Mouse (Mus musculus): ENCODE results near the gene Aspscr1. TPM values are rescaled to one million over a fixed set of nuclear protein-coding genes. Genes with fewer than 3 reads are reported as not detected.

Aspscr1 gene
- polyA plus RNA-seq (2012), result 50.9 and 60.7 TPM in 2 replicates

- peaks cover 8% of the 10 kb centered on the region for H3K27me3 ChIP-seq (ENCODE audit: control insufficient read depth)
- no peaks in the 10 kb centered on the region for H3K9me3 ChIP-seq (ENCODE audit: control insufficient read depth, low read length)
- TF ChIP-seq TAL1 (IDR thresholded peaks at IDR 0.05; ENCODE audit: low read length) (no peak), GATA1 (IDR thresholded peaks at IDR 0.05; ENCODE audit: low read length) (no peak)
- H3K4me3 ChIP-seq (replicated peaks), result peak within 1 kb of the TSS; percentile 84
- H3K4me1 ChIP-seq (ENCODE audit: control insufficient read depth), result peaks cover 35% of the 10 kb centered on the region
- peaks cover 26% of the 10 kb centered on the region for H3K36me3 ChIP-seq (ENCODE audit: control insufficient read depth)
Observed at GRCm38 (mm10) chr11:120672687-120673593, at the start of gene Aspscr1. Gene Aspscr1 (plus strand): TSS chr11:120672973.

- H3K4me1 ChIP-seq (ENCODE audit: control insufficient read depth), result peaks cover 71% of the 10 kb centered on the region
- H3K36me3 ChIP-seq (ENCODE audit: control insufficient read depth), result peaks cover 92% of the 10 kb centered on the region
Observed at GRCm38 (mm10) chr11:120623961-120624679, 48.7 kb upstream of the Aspscr1 start.

GRCm38 (mm10) chr11:120624680-120625111, 48.1 kb upstream of the Aspscr1 start:
- H3K4me3 ChIP-seq (replicated peaks), result peak overlapping the region; percentile 82
- H3K9me3 ChIP-seq (ENCODE audit: control insufficient read depth, low read length), result no peaks in the 10 kb centered on the region
- no peaks in the 10 kb centered on the region for H3K27me3 ChIP-seq (ENCODE audit: control insufficient read depth)
- H3K4me1 ChIP-seq (ENCODE audit: control insufficient read depth), result peaks cover 75% of the 10 kb centered on the region
- H3K36me3 ChIP-seq (ENCODE audit: control insufficient read depth), result peaks cover 92% of the 10 kb centered on the region
- no peak for TF ChIP-seq TAL1 (IDR thresholded peaks at IDR 0.05; ENCODE audit: low read length)
- no peak for TF ChIP-seq GATA1 (IDR thresholded peaks at IDR 0.05; ENCODE audit: low read length)

More at GRCm38 (mm10) chr11:120623961-120624679, 48.7 kb upstream of the Aspscr1 start:
- no peaks in the 10 kb centered on the region for H3K27me3 ChIP-seq (ENCODE audit: control insufficient read depth)
- peak overlapping the region; percentile 82 for H3K4me3 ChIP-seq (replicated peaks)
- TF ChIP-seq TAL1 (IDR thresholded peaks at IDR 0.05; ENCODE audit: low read length) (no peak), GATA1 (IDR thresholded peaks at IDR 0.05; ENCODE audit: low read length) (no peak)
- H3K9me3 ChIP-seq (ENCODE audit: control insufficient read depth, low read length), result no peaks in the 10 kb centered on the region

GRCm38 (mm10) chr11:120625152-120625775, 47.5 kb upstream of the Aspscr1 start, which contains the start of gene Sirt7:
Gene Sirt7 (minus strand): TSS chr11:120625240.
- Histone ChIP-seq H3K4me1 (ENCODE audit: control insufficient read depth) (peaks cover 78% of the 10 kb centered on the region), H3K4me3 (replicated peaks) (peak within 1 kb of the TSS; percentile 82), H3K36me3 (ENCODE audit: control insufficient read depth) (peaks cover 91% of the 10 kb centered on the region), H3K27me3 (ENCODE audit: control insufficient read depth) (no peaks in the 10 kb centered on the region), H3K9me3 (ENCODE audit: control insufficient read depth, low read length) (no peaks in the 10 kb centered on the region)
- TF ChIP-seq TAL1 (IDR thresholded peaks at IDR 0.05; ENCODE audit: low read length) (no peak), GATA1 (IDR thresholded peaks at IDR 0.05; ENCODE audit: low read length) (no peak)

- TF ChIP-seq TAL1 (IDR thresholded peaks at IDR 0.05; ENCODE audit: low read length), result no peak
- TF ChIP-seq GATA1 (IDR thresholded peaks at IDR 0.05; ENCODE audit: low read length), result no peak
- no peaks in the 10 kb centered on the region for H3K9me3 ChIP-seq (ENCODE audit: control insufficient read depth, low read length)
- peaks cover 93% of the 10 kb centered on the region for H3K4me1 ChIP-seq (ENCODE audit: control insufficient read depth)
- H3K36me3 ChIP-seq (ENCODE audit: control insufficient read depth), result peaks cover 86% of the 10 kb centered on the region
- H3K4me3 ChIP-seq (replicated peaks), result no peak overlapping the region
- H3K27me3 ChIP-seq (ENCODE audit: control insufficient read depth), result no peaks in the 10 kb centered on the region
Observed at GRCm38 (mm10) chr11:120626785-120627467, 45.8 kb upstream of the Aspscr1 start.

GRCm38 (mm10) chr11:120627468-120628300, 45.1 kb upstream of the Aspscr1 start:
- TF ChIP-seq TAL1 (IDR thresholded peaks at IDR 0.05; ENCODE audit: low read length), result no peak
- TF ChIP-seq GATA1 (IDR thresholded peaks at IDR 0.05; ENCODE audit: low read length), result no peak
- Histone ChIP-seq H3K27me3 (ENCODE audit: control insufficient read depth) (no peaks in the 10 kb centered on the region), H3K9me3 (ENCODE audit: control insufficient read depth, low read length) (no peaks in the 10 kb centered on the region), H3K4me3 (replicated peaks) (peak overlapping the region; percentile 45), H3K4me1 (ENCODE audit: control insufficient read depth) (peaks cover 94% of the 10 kb centered on the region), H3K36me3 (ENCODE audit: control insufficient read depth) (peaks cover 79% of the 10 kb centered on the region)

- peak overlapping the region; percentile 83 for H3K4me3 ChIP-seq (replicated peaks)
- H3K36me3 ChIP-seq (ENCODE audit: control insufficient read depth), result peaks cover 68% of the 10 kb centered on the region
- H3K9me3 ChIP-seq (ENCODE audit: control insufficient read depth, low read length), result no peaks in the 10 kb centered on the region
- no peak for TF ChIP-seq GATA1 (IDR thresholded peaks at IDR 0.05; ENCODE audit: low read length)
- no peak for TF ChIP-seq TAL1 (IDR thresholded peaks at IDR 0.05; ENCODE audit: low read length)
- H3K4me1 ChIP-seq (ENCODE audit: control insufficient read depth), result peaks cover 86% of the 10 kb centered on the region
- no peaks in the 10 kb centered on the region for H3K27me3 ChIP-seq (ENCODE audit: control insufficient read depth)
Observed at GRCm38 (mm10) chr11:120628601-120629340, 44.0 kb upstream of the Aspscr1 start.

All from erythroblast, embryonic 14.5 days (primary cell).